Mouse (Mus musculus) kidney, adult 2 months (tissue): ENCODE results near the gene Galr2.

Source experiments
- CTCF ChIP-seq: fragments of 200-500 bp; conservative IDR thresholded peaks from 2 replicates; pipeline ENCODE4 v1.5.1; 2011; ENCODE audit warnings: low read depth, mild to moderate bottlenecking, control low read depth, low read length, moderate library complexity, mixed read lengths; ENCODE audit not compliant: insufficient read depth, insufficient read length
- POLR2A ChIP-seq: fragments of 200-500 bp; IDR thresholded peaks from one replicate; pipeline ENCODE4 v1.6.1; 2011; ENCODE audit warnings: low read depth, low read length, control low read depth

DNA sequence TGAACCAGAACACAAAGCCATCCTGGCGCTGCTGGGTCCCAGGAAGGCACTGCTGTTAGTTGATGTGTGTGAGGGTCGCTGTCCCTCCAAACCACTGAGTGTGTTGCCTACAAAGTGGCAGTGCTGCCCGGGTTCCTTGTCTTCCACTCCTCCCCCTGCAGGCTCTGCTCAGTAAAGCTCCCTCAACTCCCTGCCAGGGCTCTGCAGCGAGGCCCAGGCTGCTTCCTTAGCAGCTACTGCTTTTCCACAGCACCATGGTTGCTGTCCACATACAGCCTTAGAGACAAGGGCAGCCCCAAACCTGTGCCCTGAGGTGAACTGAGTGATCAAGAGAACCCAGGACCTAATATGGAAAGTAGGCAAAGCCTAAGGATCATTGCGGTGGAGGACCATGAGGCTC, 6.6 kb downstream of the Galr2 start:
- no peak for TF ChIP-seq CTCF
- no peak for TF ChIP-seq POLR2A
